In the genomic region with DNA sequence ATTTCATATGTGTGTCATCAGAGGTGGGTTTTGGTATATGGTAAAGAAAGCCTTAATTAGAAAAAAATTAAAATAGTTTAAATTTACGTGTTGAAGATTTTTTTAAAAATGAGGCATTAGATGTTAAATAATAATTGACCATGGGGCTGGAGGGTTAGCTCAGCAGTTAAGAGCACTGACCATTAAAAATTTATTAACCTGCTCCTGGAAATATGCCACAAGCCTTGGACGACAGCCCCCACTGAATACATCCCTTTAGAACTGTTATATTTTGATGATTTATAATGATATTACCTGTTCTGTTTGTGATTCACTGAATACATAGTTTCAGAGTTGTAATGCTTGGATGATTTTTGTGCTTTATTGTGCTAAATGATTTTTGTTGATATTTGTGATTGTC, we compare ENCODE assay signal across 9 mouse cellular contexts. TPM values are rescaled to one million over a fixed set of nuclear protein-coding genes. Genes with fewer than 3 reads are reported as not detected.
DNase-seq lines count a peak whose midpoint lies in the region; TF ChIP-seq lines count a peak whose summit lies in the region.
"Not testable (repeated sequence)": the region's sequence is repeated elsewhere in the genome, so short reads cannot be mapped to it uniquely, and the experiment has no call there.
"Had no signal": no experiment of that assay in that cellular context is flagged by ENCODE, and none has a peak within 500 bp of the region (broad histone marks: within the 10 kb centered on the region; RNA-seq: fewer than 3 reads in every experiment).

No protein-coding gene starts in this region.

- H3K27ac ChIP-seq in kidney, adult 2 months (ENCODE audit: insufficient read depth, low read depth, low read length): not testable (repeated sequence)

- TF ChIP-seq CTCF in kidney, adult 2 months (conservative IDR thresholded peaks at IDR 0.05; ENCODE audit: insufficient read depth, insufficient read length, low read depth, low read length): not testable (repeated sequence)

- H3K4me3 ChIP-seq in kidney, adult 2 months (ENCODE audit: insufficient read depth, low read depth, low read length): not testable (repeated sequence)

- H3K4me1 ChIP-seq in kidney, adult 2 months (ENCODE audit: control insufficient read depth, insufficient read depth, low read length): not testable (repeated sequence)

- WGBS in kidney, adult 2 months: 37% methylated on average over 2 of the region's 2 CpGs

- peak; percentile 68 for DNase-seq in kidney, adult 2 months
- peak; percentile 73 for DNase-seq in kidney, adult 9 months
- peak; percentile 31 for DNase-seq in kidney, postnatal 14 days

- H3K27me3 ChIP-seq in kidney, adult 2 months (replicated peaks; ENCODE audit: control insufficient read depth, insufficient read depth, low read length): not testable (repeated sequence)

- not testable (repeated sequence) for H3K36me3 ChIP-seq in kidney, adult 2 months (ENCODE audit: control insufficient read depth, insufficient read depth, low read length)

- TF ChIP-seq POLR2A in kidney, adult 2 months (IDR thresholded peaks at IDR 0.05; ENCODE audit: low read depth, low read length): not testable (repeated sequence)

RNA-seq across cellular contexts. Expression of a gene that starts 19.0 kb away (rescaled TPM):
- 65.7 and 79.7 TPM in 2 replicates for polyA plus RNA-seq in kidney, adult 2 months (2012; rRNA removed)

RNA-seq across cellular contexts. Expression of a gene that starts 30.7 kb away (rescaled TPM):
- polyA plus RNA-seq in kidney, adult 2 months (2012; rRNA removed): 62.8 and 79.7 TPM in 2 replicates
- polyA plus RNA-seq: activated CD4-positive, CD25-positive, alpha-beta regulatory T cell, adult 4 months; adrenal gland, adult 2 months; C2C12; CD4-positive, CD25-positive, alpha-beta regulatory T cell, adult 4 months; G1E; Patski had no signal
